Mouse (Mus musculus) forebrain, embryonic 14.5 days (tissue): ENCODE data around the gene Ptprq. TPM values are rescaled to one million over a fixed set of nuclear protein-coding genes. Genes with fewer than 3 reads are reported as not detected.
A peak's percentile ranks its signal among the peaks of the same experiment; 100 is the strongest.

ENCODE experiments used
- ATAC-seq: fragments of 200-750 bp; cut with Nextera tagmentation; 2 replicates; pipeline ENCODE4 v1.8.0; 2017; ENCODE audit warnings: mild to moderate bottlenecking, moderate library complexity
- DNase-seq: peaks from one replicate; pipeline ENCODE4 v3.0.0-alpha.2; 2015; ENCODE audit warnings: low spot score
- H3K27ac ChIP-seq: fragments of 300-500 bp; sonication (generic); 2 replicates; pipeline ENCODE4 v1.5.1; 2014; ENCODE audit warnings: low read depth, mild to moderate bottlenecking, control low read depth, low read length, moderate library complexity
- H3K27me3 ChIP-seq: fragments of 300-500 bp; sonication (generic); replicated peaks from 2 replicates; pipeline ENCODE4 v1.6.1; 2014; ENCODE audit warnings: low read length, control low read depth, mixed read lengths; ENCODE audit not compliant: control insufficient read depth, insufficient read depth
- H3K36me3 ChIP-seq: fragments of 300-500 bp; sonication (generic); 2 replicates; pipeline ENCODE4 v1.6.1; 2014; ENCODE audit warnings: low read length, control low read depth; ENCODE audit not compliant: control insufficient read depth, insufficient read depth
- H3K4me1 ChIP-seq: fragments of 300-500 bp; sonication (generic); 2 replicates; pipeline ENCODE4 v1.6.1; 2014; ENCODE audit warnings: antibody characterized with exemption, low read length, control low read depth; ENCODE audit not compliant: control insufficient read depth, insufficient read depth
- H3K4me2 ChIP-seq: fragments of 300-500 bp; sonication (generic); 2 replicates; pipeline ENCODE4 v1.6.1; 2014; ENCODE audit warnings: mild to moderate bottlenecking, control low read depth, low read length
- H3K4me3 ChIP-seq: fragments of 300-500 bp; sonication (generic); 2 replicates; pipeline ENCODE4 v1.5.1; 2014; ENCODE audit warnings: low read depth, low read length, control low read depth
- H3K9ac ChIP-seq: fragments of 300-500 bp; sonication (generic); 2 replicates; pipeline ENCODE4 v1.6.1; 2014; ENCODE audit warnings: mild to moderate bottlenecking, low read length, control low read depth, moderate library complexity
- H3K9me3 ChIP-seq: fragments of 300-500 bp; sonication (generic); replicated peaks from 2 replicates; pipeline ENCODE4 v1.6.1; 2016; ENCODE audit warnings: low read length, control low read depth, mixed read lengths; ENCODE audit not compliant: control insufficient read depth
- WGBS: fragments of 180-500 bp; shearing (Covaris S2); extraction: QIAGEN DNeasy Blood & Tissue Kit; methylation state at CpG from one replicate; pipeline ENCODE4 v1.1.7; 2014; 5-methylcytosine and 5-hydroxymethylcytosine counted together
- polyA plus RNA-seq: library from polyadenylated mRNA; unstranded; fragments of >200 nt; fragmentation: Nextera tagmentation; extraction: Ambion mirVana; gene quantifications from 2 replicates; pipeline ENCODE4 v1.2.1, GENCODE M21; 2014

The Ptprq gene
- polyA plus RNA-seq, 1 experiment from 2014 or later = 0.04 TPM

DNA sequence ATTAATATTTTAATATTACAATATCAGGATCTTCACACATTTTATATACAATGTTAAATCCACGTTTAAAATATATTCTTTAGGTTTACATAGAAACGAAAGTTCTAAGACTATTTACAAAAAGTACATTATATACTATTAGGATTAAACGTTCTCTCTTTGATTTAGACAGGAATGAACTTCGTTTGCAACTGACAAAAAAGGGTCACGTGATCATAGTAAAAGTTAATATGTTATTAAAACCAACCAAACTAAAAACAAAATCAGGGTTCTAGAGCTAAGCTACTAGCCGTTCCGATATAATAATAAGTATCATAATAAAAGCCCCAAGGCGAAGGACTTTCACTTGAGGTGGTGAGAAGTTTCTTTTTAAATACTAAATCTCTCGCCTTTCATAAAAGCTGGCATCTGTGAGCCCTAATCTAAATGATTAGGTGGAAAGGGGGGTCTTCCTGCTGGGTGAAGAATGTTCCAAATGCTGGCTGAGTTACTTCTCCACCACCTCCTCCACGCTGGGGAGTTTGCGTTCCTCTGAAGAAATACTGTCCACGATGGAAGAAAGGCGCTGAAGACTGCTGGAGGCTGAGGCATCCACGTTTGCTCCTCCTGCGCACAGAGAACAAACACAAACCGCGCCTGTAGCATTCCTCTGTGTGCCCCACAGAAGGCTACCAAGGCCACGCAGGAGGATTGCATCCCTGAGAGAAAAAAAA lies 226.8 kb downstream of the Ptprq start:
- no peak overlapping the region for H3K27ac ChIP-seq
- no peaks in the 10 kb centered on the region for H3K27me3 ChIP-seq
- peak overlapping the region; percentile 53 for H3K4me2 ChIP-seq
- WGBS = 32% methylated on average over 18 of the region's 18 CpGs
- no peaks in the 10 kb centered on the region for H3K4me1 ChIP-seq
- no peaks in the 10 kb centered on the region for H3K9me3 ChIP-seq
- DNase-seq = peak; percentile 43
- ATAC-seq = peak; percentile 66
- H3K36me3 ChIP-seq = no peaks in the 10 kb centered on the region
- H3K9ac ChIP-seq = peak overlapping the region; percentile 55
- H3K4me3 ChIP-seq = peak overlapping the region; percentile 27

DNA sequence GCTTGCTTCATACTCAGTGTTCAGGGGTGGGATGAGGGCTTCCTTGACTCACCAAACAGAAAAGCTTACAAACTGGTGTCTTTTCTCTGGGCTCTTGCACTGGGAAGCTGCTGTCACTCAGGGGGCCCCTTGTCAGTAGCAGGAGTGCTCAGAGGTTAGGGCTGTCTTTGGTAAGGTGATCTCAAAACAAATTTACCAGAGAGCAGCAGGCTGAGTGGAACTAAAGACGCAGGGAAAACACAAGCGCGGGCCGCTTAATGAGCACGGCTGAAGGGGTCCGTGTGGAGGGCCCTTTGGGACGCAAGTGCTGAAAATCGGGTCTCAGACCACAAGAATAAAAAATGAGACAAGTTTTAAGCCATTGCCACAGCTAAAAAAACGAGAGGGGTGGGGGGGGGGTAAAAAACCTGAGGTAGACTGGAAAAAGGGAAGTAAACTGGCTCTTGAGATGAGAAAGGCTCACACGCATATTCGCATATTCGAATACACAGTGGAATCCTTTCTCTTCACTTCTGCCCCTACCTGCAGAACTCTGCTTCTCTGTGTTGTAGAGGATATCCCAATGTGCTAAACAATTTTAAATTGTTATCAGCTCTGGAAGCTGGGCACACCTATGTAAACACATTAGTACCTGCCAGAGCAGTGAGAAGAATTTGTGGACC lies 231.1 kb downstream of the Ptprq start:
- H3K4me2 ChIP-seq = no peak overlapping the region
- WGBS = 31% methylated on average over 12 of the region's 12 CpGs

DNA sequence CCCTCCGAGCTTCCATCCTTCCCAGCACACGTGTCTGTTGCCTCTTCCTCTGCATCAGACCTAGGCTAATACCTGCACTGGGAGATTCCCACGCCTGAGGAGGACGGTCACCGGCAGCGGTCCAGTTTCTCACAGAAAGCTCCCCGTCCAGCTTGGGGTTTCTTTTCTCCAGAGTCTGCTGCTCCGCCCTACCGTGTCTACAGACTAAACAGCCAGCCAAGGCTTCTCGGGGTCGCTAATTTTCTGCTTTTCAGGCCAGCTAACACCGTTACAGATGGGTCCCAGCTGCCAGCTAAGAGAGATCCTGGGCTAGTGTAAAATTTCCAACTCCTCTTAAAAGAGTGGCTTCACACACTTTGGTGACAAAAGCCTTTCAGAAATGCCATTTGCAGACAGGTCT lies 233.1 kb downstream of the Ptprq start:
- ATAC-seq = no peak
- no peak overlapping the region for H3K27ac ChIP-seq

More for the DNA sequence above, 231.1 kb downstream of the Ptprq start:
- ATAC-seq = no peak
- peak; percentile 14 for DNase-seq
- H3K9me3 ChIP-seq = no peaks in the 10 kb centered on the region
- H3K4me3 ChIP-seq = no peak overlapping the region
- no peaks in the 10 kb centered on the region for H3K4me1 ChIP-seq
- no peaks in the 10 kb centered on the region for H3K36me3 ChIP-seq
- no peak overlapping the region for H3K9ac ChIP-seq
- no peaks in the 10 kb centered on the region for H3K27me3 ChIP-seq
- no peak overlapping the region for H3K27ac ChIP-seq

DNA sequence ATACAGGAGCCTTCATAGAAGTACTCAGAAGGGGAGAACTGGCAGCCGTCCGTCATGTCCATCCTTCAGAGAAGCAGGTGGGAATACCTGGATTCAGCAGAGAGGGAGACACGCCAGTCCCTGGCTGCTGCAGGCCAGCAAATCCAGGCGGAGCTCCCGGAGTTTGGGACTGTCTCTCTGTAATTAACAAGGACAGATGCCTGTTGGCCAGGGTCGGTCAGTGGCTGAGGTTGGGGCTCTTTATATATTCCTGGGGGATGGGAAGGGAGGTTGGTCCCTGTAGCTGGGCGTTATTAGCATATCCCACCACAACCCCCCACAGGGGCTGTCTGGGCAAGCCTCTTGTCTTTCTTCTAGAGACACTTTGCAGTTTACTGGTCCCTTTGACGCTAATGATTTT lies 234.0 kb downstream of the Ptprq start, which contains the start of gene Myf5:
TSS of gene Myf5 (minus strand) at position 265 of the 400 bp plus-strand sequence.
- no peak within 1 kb of the TSS for H3K4me3 ChIP-seq
- no peaks in the 10 kb centered on the region for H3K4me1 ChIP-seq
- H3K9me3 ChIP-seq = no peaks in the 10 kb centered on the region
- DNase-seq = no peak
- H3K36me3 ChIP-seq = no peaks in the 10 kb centered on the region
- whole genome bisulfite sequencing = 77% methylated on average over 8 of the region's 8 CpGs
- H3K9ac ChIP-seq = no peak within 1 kb of the TSS
- ATAC-seq = no peak
- no peak within 1 kb of the TSS for H3K4me2 ChIP-seq
- H3K27me3 ChIP-seq = no peaks in the 10 kb centered on the region
- no peak within 1 kb of the TSS for H3K27ac ChIP-seq

More for the DNA sequence above, 233.1 kb downstream of the Ptprq start:
- Histone ChIP-seq H3K4me1 (no peaks in the 10 kb centered on the region), H3K4me2 (no peak overlapping the region), H3K27me3 (no peaks in the 10 kb centered on the region), H3K9me3 (no peaks in the 10 kb centered on the region), H3K36me3 (no peaks in the 10 kb centered on the region), H3K9ac (no peak overlapping the region), H3K4me3 (no peak overlapping the region)
- WGBS = 77% methylated on average over 12 of the region's 12 CpGs
- no peak for DNase-seq

DNA sequence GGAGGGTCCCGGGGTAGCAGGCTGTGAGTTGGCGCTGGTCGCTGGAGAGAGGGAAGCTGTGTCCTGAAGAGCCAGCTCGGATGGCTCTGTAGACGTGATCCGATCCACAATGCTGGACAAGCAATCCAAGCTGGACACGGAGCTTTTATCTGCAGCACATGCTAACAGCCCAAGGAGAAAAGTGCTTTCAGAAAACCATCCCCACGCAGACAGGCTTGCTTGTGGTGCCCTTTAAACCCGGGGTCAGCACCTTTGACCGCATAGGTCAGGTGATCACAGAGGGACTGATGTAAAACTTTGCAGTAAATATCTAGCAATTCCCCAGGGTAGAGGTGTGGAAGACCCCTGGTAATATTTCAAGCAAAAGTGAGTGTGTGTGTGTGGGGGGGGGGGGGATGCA lies 235.8 kb downstream of the Ptprq start:
- Histone ChIP-seq H3K4me3 (no peak overlapping the region), H3K36me3 (no peaks in the 10 kb centered on the region), H3K27ac (no peak overlapping the region), H3K4me1 (no peaks in the 10 kb centered on the region), H3K9me3 (no peaks in the 10 kb centered on the region), H3K9ac (no peak overlapping the region), H3K4me2 (no peak overlapping the region), H3K27me3 (no peaks in the 10 kb centered on the region)
- no peak for ATAC-seq
- no peak for DNase-seq
- 89% methylated on average over 10 of the region's 10 CpGs for WGBS

DNA sequence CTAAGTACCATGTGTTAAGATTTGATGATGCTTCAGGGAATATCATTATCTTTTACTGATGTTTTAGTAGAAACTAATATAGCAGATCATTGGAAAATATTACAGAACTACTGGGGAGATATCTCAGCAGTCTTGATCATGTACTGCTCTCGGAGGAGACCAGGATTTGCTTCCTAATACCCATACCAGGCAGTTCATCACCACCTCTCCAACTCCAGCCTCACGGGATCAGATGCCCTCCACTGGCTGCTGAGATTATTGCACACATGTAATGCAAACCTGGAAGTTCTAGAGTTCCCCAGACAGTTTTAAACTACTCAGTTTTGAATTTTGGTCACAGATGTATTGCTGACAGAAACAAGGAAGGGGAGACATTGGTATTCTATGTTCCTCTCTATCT lies 246.4 kb downstream of the Ptprq start:
- no peaks in the 10 kb centered on the region for H3K36me3 ChIP-seq
- H3K4me2 ChIP-seq = no peak overlapping the region
- H3K9ac ChIP-seq = no peak overlapping the region
- WGBS = 60% methylated on average over 2 of the region's 2 CpGs
- DNase-seq = no peak
- H3K27me3 ChIP-seq = no peaks in the 10 kb centered on the region
- H3K4me1 ChIP-seq = no peaks in the 10 kb centered on the region
- no peaks in the 10 kb centered on the region for H3K9me3 ChIP-seq
- no peak overlapping the region for H3K27ac ChIP-seq
- no peak for ATAC-seq
- no peak overlapping the region for H3K4me3 ChIP-seq

DNA sequence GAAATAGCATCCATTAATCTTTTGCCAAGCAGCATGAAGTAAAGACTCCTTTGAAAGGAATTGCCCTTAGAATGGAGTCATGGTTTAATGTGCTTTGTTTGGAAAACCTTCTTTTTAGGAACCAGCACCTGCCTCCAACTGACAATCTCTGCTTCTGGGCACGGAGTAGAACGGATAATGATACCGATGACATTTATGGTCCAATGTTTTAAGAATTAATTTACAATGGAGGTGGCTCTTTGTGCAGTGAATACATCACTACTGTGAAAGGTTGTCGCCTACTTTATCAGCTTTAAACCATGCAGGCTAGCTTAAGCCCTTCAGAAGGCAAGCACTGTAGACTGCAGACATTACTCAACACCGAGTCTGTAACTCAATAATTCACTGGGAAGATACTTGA lies 248.1 kb downstream of the Ptprq start:
- no peak overlapping the region for H3K4me3 ChIP-seq
- ATAC-seq = no peak
- H3K36me3 ChIP-seq = no peaks in the 10 kb centered on the region
- no peak for DNase-seq
- H3K4me2 ChIP-seq = no peak overlapping the region
- WGBS = 74% methylated on average over 5 of the region's 5 CpGs
- no peaks in the 10 kb centered on the region for H3K4me1 ChIP-seq
- no peaks in the 10 kb centered on the region for H3K9me3 ChIP-seq
- no peak overlapping the region for H3K9ac ChIP-seq
- no peak overlapping the region for H3K27ac ChIP-seq
- H3K27me3 ChIP-seq = no peaks in the 10 kb centered on the region

DNA sequence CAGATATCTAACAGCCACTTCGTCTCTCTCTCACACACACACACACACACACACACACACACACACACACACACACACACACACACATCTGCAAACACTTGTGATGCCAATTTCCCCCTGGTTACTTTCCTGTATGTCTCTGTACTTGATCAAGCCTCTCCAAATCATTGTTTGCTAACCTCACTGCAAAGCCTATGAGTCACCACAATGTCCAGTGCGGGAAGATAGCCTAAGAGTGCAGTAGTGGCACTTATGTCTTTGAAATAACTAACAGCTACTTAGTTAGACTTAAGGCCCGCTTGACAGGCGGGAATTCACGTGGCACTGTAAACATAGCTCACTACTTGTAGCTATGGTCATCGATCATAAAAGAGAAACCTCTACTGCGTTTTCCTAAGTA lies 252.0 kb downstream of the Ptprq start:
- Histone ChIP-seq H3K27ac (no peak overlapping the region), H3K4me2 (no peak overlapping the region), H3K36me3 (no peaks in the 10 kb centered on the region), H3K27me3 (no peaks in the 10 kb centered on the region), H3K9ac (no peak overlapping the region), H3K4me1 (no peaks in the 10 kb centered on the region), H3K4me3 (no peak overlapping the region), H3K9me3 (no peaks in the 10 kb centered on the region)
- 87% methylated on average over 7 of the region's 7 CpGs for WGBS
- no peak for DNase-seq
- no peak for ATAC-seq
